Mouse (Mus musculus) heart, postnatal 0 days (tissue): ENCODE data around the gene C3. TPM values are rescaled to one million over a fixed set of nuclear protein-coding genes. Genes with fewer than 3 reads are reported as not detected.

ENCODE experiments used
- ATAC-seq: fragments of 200-750 bp; cut with Nextera tagmentation; 2 replicates; pipeline ENCODE4 v1.8.0; 2017; ENCODE audit warnings: low read depth, moderate number of reproducible peaks, moderate library complexity; ENCODE audit not compliant: insufficient read depth
- DNase-seq: peaks from one replicate; pipeline ENCODE4 v3.0.0-alpha.2; 2016; ENCODE audit warnings: low spot score
- H3K27ac ChIP-seq: fragments of 300-500 bp; sonication (generic); 2 replicates; pipeline ENCODE4 v1.5.1; 2014; ENCODE audit warnings: low read depth, mild to moderate bottlenecking
- H3K27me3 ChIP-seq: fragments of 300-500 bp; sonication (generic); 2 replicates; pipeline ENCODE4 v1.6.1; 2014; ENCODE audit warnings: low read length, mixed read lengths; ENCODE audit not compliant: control insufficient read depth, insufficient read depth
- H3K36me3 ChIP-seq: fragments of 300-500 bp; sonication (generic); replicated peaks from 2 replicates; pipeline ENCODE4 v1.6.1; 2014; ENCODE audit warnings: low read length, mixed read lengths; ENCODE audit not compliant: control insufficient read depth, insufficient read depth
- H3K4me1 ChIP-seq: fragments of 300-500 bp; sonication (generic); 2 replicates; pipeline ENCODE4 v1.6.1; 2014; ENCODE audit warnings: antibody characterized with exemption; ENCODE audit not compliant: control insufficient read depth, insufficient read depth
- H3K4me2 ChIP-seq: fragments of 300-500 bp; sonication (generic); 2 replicates; pipeline ENCODE4 v1.6.1; 2014; ENCODE audit warnings: low read depth, mild to moderate bottlenecking, low read length, moderate library complexity
- H3K4me3 ChIP-seq: fragments of 300-500 bp; sonication (generic); 2 replicates; pipeline ENCODE4 v1.5.1; 2014; ENCODE audit warnings: low read depth, low read length
- H3K9ac ChIP-seq: fragments of 300-500 bp; sonication (generic); replicated peaks from 2 replicates; pipeline ENCODE4 v1.6.1; 2014; ENCODE audit warnings: low read depth, low read length, mixed read lengths
- H3K9me3 ChIP-seq: fragments of 300-500 bp; sonication (generic); replicated peaks from 2 replicates; pipeline ENCODE4 v1.6.1; 2016; ENCODE audit warnings: low read length; ENCODE audit not compliant: control insufficient read depth
- CTCF ChIP-seq: IDR thresholded peaks from 2 replicates; pipeline ENCODE4 v1.5.1; 2016; ENCODE audit warnings: antibody characterized with exemption, control low read depth, low read depth
- EP300 ChIP-seq: IDR thresholded peaks from 2 replicates; pipeline ENCODE4 v1.6.1; 2016; ENCODE audit warnings: antibody characterized with exemption, low read depth
- WGBS: fragments of 180-500 bp; shearing (Covaris S2); extraction: QIAGEN DNeasy Blood & Tissue Kit; methylation state at CpG from one replicate; pipeline ENCODE4 v1.1.7; 2014; 5-methylcytosine and 5-hydroxymethylcytosine counted together
- polyA plus RNA-seq: library from polyadenylated mRNA; unstranded; fragments of >200 nt; fragmentation: Nextera tagmentation; extraction: Ambion mirVana; gene quantifications from 2 replicates; pipeline ENCODE4 v1.2.1, GENCODE M21; 2015
- total RNA-seq: library from RNA; depleted of rRNA; stranded (reverse); fragments of >200 nt; gene quantifications from 2 replicates; pipeline ENCODE4 v1.2.3, GENCODE M21; 2014; ENCODE audit warnings: low replicate concordance

C3 gene
- total and polyA plus RNA-seq, 2 experiments from 2014 or later: 23.4 to 32.5 TPM

DNA sequence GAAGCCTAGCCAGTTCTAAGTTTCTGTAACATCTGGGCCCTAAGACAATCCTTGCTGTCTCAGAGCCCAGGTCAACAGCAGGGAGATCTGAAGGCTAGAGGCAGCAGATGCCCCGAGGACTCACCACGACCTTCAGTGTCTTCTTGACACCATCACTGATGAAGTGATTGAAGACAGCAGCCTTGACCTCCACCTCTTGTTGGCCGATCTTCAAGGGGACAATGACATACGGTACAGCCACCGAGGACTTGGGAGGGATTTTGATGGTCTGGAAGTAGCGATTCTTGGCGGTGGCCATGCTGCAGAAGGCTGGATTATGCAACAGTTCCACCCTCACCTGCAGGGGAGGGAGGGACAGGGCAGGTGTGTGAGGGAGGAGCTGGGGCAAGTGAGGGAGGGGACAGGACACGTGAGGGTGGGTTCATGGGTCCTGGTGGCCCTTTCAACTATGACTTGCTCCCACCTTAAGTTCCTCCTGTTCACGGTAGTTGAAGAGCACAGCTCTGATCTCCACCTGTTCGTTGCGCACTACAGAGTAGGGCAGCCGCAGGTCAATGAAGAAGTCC, 9.5 kb downstream of the C3 start:
- Histone ChIP-seq H3K4me2 (no peak overlapping the region), H3K9ac (no peak overlapping the region), H3K9me3 (no peaks in the 10 kb centered on the region), H3K4me3 (no peak overlapping the region), H3K27me3 (0 out of 2 replicates have a peak, but pooled peaks cover 3% of the 10 kb centered on the region), H3K4me1 (no peaks in the 10 kb centered on the region), H3K27ac (no peak overlapping the region), H3K36me3 (no peaks in the 10 kb centered on the region)
- ATAC-seq (no peak), DNase-seq (no peak)
- WGBS: 66% methylated on average over 12 of the region's 12 CpGs
- TF ChIP-seq CTCF: no peak
- TF ChIP-seq EP300: no peak

DNA sequence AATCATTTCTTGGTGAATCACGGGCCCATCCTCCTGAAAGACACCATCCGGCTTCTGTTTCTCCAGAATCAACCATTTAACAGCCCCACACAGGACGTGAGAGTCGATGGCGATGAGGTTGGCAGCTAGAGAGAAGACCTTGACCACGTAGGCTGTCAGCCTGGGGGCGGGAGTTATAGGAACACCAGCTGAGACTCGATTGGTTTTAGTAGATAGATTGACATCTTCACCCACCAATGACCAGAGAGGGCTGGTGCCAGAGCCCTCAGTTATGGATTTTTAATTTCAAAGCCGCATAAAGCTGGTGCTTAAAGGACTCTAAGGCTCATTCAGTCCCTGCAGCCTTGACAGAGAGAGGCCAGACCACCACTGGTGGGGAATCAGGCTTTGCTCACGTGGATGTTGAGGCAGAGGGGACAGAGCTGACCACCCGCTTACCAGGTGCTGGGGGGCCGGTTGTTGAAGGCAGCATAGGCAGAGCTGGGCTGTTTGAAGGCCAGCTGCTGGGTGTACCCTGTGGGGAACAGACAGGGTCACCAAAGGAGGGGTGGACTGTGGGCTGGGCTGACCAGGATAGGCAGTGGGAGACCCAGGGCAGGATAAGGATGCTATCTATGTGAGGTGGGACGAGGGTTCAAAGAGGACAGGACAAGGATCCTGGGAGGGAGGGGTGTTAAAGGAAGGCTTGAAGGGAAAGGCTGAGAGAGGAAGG, 13.1 kb downstream of the C3 start:
- WGBS: 34% methylated on average over 13 of the region's 13 CpGs
- ATAC-seq: no peak

DNA sequence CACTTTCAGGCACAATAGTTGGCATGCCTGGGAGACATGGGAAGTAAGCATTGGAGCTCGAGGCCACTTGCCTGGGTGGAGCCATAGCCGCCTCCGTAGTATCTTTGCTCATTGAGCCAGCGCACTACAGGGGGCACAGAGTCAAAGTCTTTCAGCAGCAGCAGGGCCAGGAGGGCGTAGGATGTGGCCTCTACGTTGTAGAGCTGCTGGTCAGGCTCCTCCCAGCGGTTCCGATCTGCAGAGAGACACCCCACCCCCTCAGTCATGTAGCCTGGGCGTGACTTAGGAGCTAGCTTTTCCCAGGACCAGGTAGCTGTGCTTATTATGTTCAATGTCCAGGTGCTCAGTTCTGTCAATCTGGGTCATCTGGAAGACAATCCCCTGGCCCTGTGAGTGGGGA, 16.4 kb downstream of the C3 start:
- no peaks in the 10 kb centered on the region for H3K27me3 ChIP-seq
- 59% methylated on average over 9 of the region's 9 CpGs for whole genome bisulfite sequencing
- no peaks in the 10 kb centered on the region for H3K9me3 ChIP-seq
- DNase-seq (no peak), ATAC-seq (no peak)
- TF ChIP-seq CTCF (no peak), EP300 (no peak)
- no peaks in the 10 kb centered on the region for H3K36me3 ChIP-seq
- H3K4me1 ChIP-seq: no peaks in the 10 kb centered on the region
- H3K27ac ChIP-seq: no peak overlapping the region
- no peak overlapping the region for H3K4me3 ChIP-seq
- H3K9ac ChIP-seq: no peak overlapping the region
- no peak overlapping the region for H3K4me2 ChIP-seq

More for the DNA sequence above, 13.1 kb downstream of the C3 start:
- Histone ChIP-seq H3K9ac (no peak overlapping the region), H3K36me3 (no peaks in the 10 kb centered on the region), H3K4me2 (no peak overlapping the region), H3K27ac (no peak overlapping the region), H3K4me1 (no peaks in the 10 kb centered on the region), H3K27me3 (0 out of 2 replicates have a peak, but pooled peaks cover 3% of the 10 kb centered on the region), H3K9me3 (no peaks in the 10 kb centered on the region), H3K4me3 (no peak overlapping the region)
- DNase-seq: no peak
- TF ChIP-seq CTCF: no peak
- no peak for TF ChIP-seq EP300

DNA sequence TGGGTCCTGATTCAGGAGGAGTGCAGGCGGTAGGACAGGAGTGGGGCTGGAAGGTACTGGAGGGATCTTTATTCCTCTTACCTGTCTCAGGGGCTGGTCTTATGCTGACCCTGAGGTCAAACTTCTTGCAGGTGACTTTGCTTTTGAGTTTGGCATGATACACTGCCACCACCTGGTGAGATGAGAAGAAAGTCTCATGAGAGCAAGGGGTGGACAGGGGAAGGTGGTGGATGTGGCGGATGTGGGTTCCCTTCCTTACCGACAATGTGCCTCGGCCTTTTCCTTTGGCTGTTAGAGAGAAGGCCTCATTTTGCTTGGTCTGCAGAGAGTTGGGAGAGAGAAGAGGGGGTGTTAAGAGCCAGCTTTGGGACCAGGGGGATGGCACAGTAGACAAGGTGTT, 18.6 kb downstream of the C3 start:
- ATAC-seq (no peak), DNase-seq (no peak)
- 67% methylated on average over 4 of the region's 4 CpGs for WGBS
- Histone ChIP-seq H3K27ac (no peak overlapping the region), H3K36me3 (no peaks in the 10 kb centered on the region), H3K4me1 (no peaks in the 10 kb centered on the region), H3K9ac (no peak overlapping the region), H3K4me2 (no peak overlapping the region), H3K27me3 (no peaks in the 10 kb centered on the region), H3K4me3 (no peak overlapping the region), H3K9me3 (no peaks in the 10 kb centered on the region)
- TF ChIP-seq CTCF (no peak), EP300 (no peak)

DNA sequence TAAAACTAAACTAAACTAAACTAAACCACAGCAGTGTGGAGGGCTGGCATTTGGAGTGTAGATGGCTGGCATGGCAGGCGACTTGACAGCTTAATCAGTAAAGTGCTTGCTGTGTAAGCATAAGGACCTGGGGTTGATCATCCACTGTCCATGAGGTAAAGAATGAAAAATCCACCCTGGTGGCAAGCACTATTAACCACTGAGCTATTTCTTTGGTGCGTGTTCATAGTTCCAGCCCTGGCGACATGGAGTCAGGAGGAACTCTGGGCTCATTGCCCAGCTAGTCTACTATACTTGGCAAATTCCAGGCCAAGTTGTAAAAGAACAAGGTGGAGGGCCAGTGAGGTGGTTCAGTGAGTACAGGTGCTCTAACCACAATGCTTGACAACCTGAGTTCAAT, 20.0 kb downstream of the C3 start:
- no peaks in the 10 kb centered on the region for H3K4me1 ChIP-seq
- TF ChIP-seq EP300 (no peak), CTCF (no peak)
- H3K27ac ChIP-seq: no peak overlapping the region
- no peaks in the 10 kb centered on the region for H3K9me3 ChIP-seq
- no peak overlapping the region for H3K4me2 ChIP-seq
- H3K36me3 ChIP-seq: no peaks in the 10 kb centered on the region
- 48% methylated on average over 3 of the region's 3 CpGs for WGBS
- ATAC-seq (no peak), DNase-seq (no peak)
- no peaks in the 10 kb centered on the region for H3K27me3 ChIP-seq
- no peak overlapping the region for H3K4me3 ChIP-seq
- H3K9ac ChIP-seq: no peak overlapping the region
